Mouse (Mus musculus) stomach, postnatal 0 days (tissue): Measurements from ENCODE around the gene Hoxc11.

ENCODE experiments used
- CTCF ChIP-seq: IDR thresholded peaks from 2 replicates; pipeline ENCODE4 v1.5.1; 2016; ENCODE audit warnings: antibody characterized with exemption, low read depth, mild to moderate bottlenecking, moderate library complexity
- EP300 ChIP-seq: optimal IDR thresholded peaks from 2 replicates; pipeline ENCODE3; 2016; ENCODE audit warnings: antibody characterized with exemption

GRCm38 (mm10) chr15:102922636-102923500 lies 31.4 kb upstream of the Hoxc11 start:
- TF ChIP-seq CTCF (no peak), EP300 (no peak)
